In the genomic region with DNA sequence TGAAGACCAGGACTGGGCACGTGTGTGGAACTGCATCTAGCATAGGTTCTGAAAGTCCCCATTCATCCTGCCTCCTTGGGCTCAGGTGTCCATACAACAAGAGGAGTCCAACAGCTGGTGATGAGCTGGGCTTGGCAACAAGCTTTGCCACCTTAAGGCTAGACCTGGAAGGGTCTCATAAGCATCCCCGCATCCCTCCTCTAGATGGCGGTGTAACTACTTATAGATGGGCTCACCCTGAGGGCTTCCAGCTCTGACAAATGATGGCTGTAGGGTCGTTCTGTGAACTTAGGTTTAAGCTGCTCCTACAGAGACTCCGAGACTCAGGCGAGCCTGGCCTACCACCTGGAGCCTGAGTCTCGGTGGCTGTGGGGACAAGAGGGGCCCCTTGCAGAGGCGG, we compare ENCODE assay signal across 8 mouse cellular contexts. TPM values are rescaled to one million over a fixed set of nuclear protein-coding genes. Genes with fewer than 3 reads are reported as not detected.
A peak's percentile ranks its signal among the peaks of the same experiment; 100 is the strongest.
DNase-seq lines count a peak whose midpoint lies in the region; ATAC-seq and TF ChIP-seq lines count a peak whose summit lies in the region.

No protein-coding gene starts in this region.

- no peaks in the 10 kb centered on the region for H3K79me2 ChIP-seq in heart, adult 2 months (replicated peaks; ENCODE audit: control insufficient read depth, insufficient read depth, low read length)

- H3K36me3 ChIP-seq in heart, adult 2 months (ENCODE audit: control insufficient read depth, insufficient read depth, low read length) = no peaks in the 10 kb centered on the region
- H3K36me3 ChIP-seq in splenic B cell, adult 2 months (ENCODE audit: control insufficient read depth, insufficient read depth, low read length, poor library complexity, severe bottlenecking) = no peaks in the 10 kb centered on the region; the same call in 1 of the 2 replicates

- no peak overlapping the region for H3K9ac ChIP-seq in heart, adult 2 months (ENCODE audit: low read depth, low read length)

- DNase-seq in heart, adult 2 months = no peak
- DNase-seq in heart, adult 11 months = no peak
- peak; percentile 52 to 60 for DNase-seq in right cerebral cortex, postnatal 10 days (ENCODE audit: low spot score in 2 of 2)
- DNase-seq in right cerebral cortex, postnatal 36 days (ENCODE audit: low spot score in 2 of 2) = no peak
- DNase-seq in forelimb bud, embryonic 11.5 days (ENCODE audit: low read depth, low spot score) = peak; percentile 21
- peak; percentile 49 for DNase-seq in splenic B cell, adult 2 months (ENCODE audit: low read depth, low spot score)
- no peak for DNase-seq in gastrocnemius, adult 18-20 months (ENCODE audit: low spot score)

- TF ChIP-seq CTCF in heart, adult 2 months (IDR thresholded peaks at IDR 0.05) = peak; percentile 55

- 44% methylated on average over 8 of the region's 8 CpGs for WGBS in heart, adult 2 months

- intact Hi-C loops in heart, adult 2 months (cut with DNase I) = no loop called here

- no peak for ATAC-seq in activated CD4-positive, CD25-positive, alpha-beta regulatory T cell, adult 4 months

- no peak overlapping the region for H3K27ac ChIP-seq in heart, adult 2 months

- TF ChIP-seq EP300 in heart, adult 2 months (IDR thresholded peaks at IDR 0.05; ENCODE audit: insufficient read depth, low read depth, low read length) = no peak

- no peaks in the 10 kb centered on the region for H3K27me3 ChIP-seq in heart, adult 2 months (ENCODE audit: control insufficient read depth, insufficient read depth, low read length)
- H3K27me3 ChIP-seq in splenic B cell, adult 2 months (ENCODE audit: control insufficient read depth, insufficient read depth, low read length, poor library complexity, severe bottlenecking) = no peaks in the 10 kb centered on the region

- H3K4me3 ChIP-seq in heart, adult 2 months = no peak overlapping the region

- no peak for TF ChIP-seq POLR2A in heart, adult 2 months (IDR thresholded peaks at IDR 0.05; ENCODE audit: insufficient read depth, low read depth, low read length)

- no peaks in the 10 kb centered on the region; the same call in 1 of the 2 replicates for H3K4me1 ChIP-seq in heart, adult 2 months (ENCODE audit: control insufficient read depth, insufficient read depth, low read length)

RNA-seq across cellular contexts. Expression of a gene that starts 3.0 kb away (rescaled TPM):
- under 1 TPM; 0.23 to 0.29 TPM for total RNA-seq in heart, adult 2 months (2021)
- 0.12 and 0.15 TPM in 2 replicates for polyA plus RNA-seq in heart, adult 2 months (2012; rRNA removed)
- polyA plus RNA-seq in activated CD4-positive, CD25-positive, alpha-beta regulatory T cell, adult 4 months (2017; shearing (Covaris generic)) = 1 to 10 TPM; 5.5 to 6.5 TPM
- under 1 TPM; 0.24 to 0.30 TPM for total RNA-seq in gastrocnemius, adult 18-20 months (2021)

Comparison
In these comparisons a context has a peak if more than half of its experiments do, and no peak if none do; other contexts are left out.
1. DNase-seq: peak in right cerebral cortex, postnatal 10 days (2 of 2), forelimb bud, embryonic 11.5 days (single experiment) and splenic B cell, adult 2 months (single experiment); none in heart, adult 2 months (0 of 2), heart, adult 11 months (single experiment), right cerebral cortex, postnatal 36 days (0 of 2) and gastrocnemius, adult 18-20 months (single experiment).